Mouse (Mus musculus) heart, postnatal 0 days (tissue): ENCODE data around the gene Lonp1. TPM values are rescaled to one million over a fixed set of nuclear protein-coding genes. Genes with fewer than 3 reads are reported as not detected.
A peak's percentile ranks its signal among the peaks of the same experiment; 100 is the strongest.

ENCODE experiments used
- ATAC-seq: fragments of 200-750 bp; cut with Nextera tagmentation; 2 replicates; pipeline ENCODE4 v1.8.0; 2017; ENCODE audit warnings: low read depth, moderate number of reproducible peaks, moderate library complexity; ENCODE audit not compliant: insufficient read depth
- DNase-seq: peaks from one replicate; pipeline ENCODE4 v3.0.0-alpha.2; 2016; ENCODE audit warnings: low spot score
- H3K27ac ChIP-seq: fragments of 300-500 bp; sonication (generic); 2 replicates; pipeline ENCODE4 v1.5.1; 2014; ENCODE audit warnings: low read depth, mild to moderate bottlenecking
- H3K27me3 ChIP-seq: fragments of 300-500 bp; sonication (generic); 2 replicates; pipeline ENCODE4 v1.6.1; 2014; ENCODE audit warnings: low read length, mixed read lengths; ENCODE audit not compliant: control insufficient read depth, insufficient read depth
- H3K36me3 ChIP-seq: fragments of 300-500 bp; sonication (generic); replicated peaks from 2 replicates; pipeline ENCODE4 v1.6.1; 2014; ENCODE audit warnings: low read length, mixed read lengths; ENCODE audit not compliant: control insufficient read depth, insufficient read depth
- H3K4me1 ChIP-seq: fragments of 300-500 bp; sonication (generic); 2 replicates; pipeline ENCODE4 v1.6.1; 2014; ENCODE audit warnings: antibody characterized with exemption; ENCODE audit not compliant: control insufficient read depth, insufficient read depth
- H3K4me2 ChIP-seq: fragments of 300-500 bp; sonication (generic); 2 replicates; pipeline ENCODE4 v1.6.1; 2014; ENCODE audit warnings: low read depth, mild to moderate bottlenecking, low read length, moderate library complexity
- H3K4me3 ChIP-seq: fragments of 300-500 bp; sonication (generic); 2 replicates; pipeline ENCODE4 v1.5.1; 2014; ENCODE audit warnings: low read depth, low read length
- H3K9ac ChIP-seq: fragments of 300-500 bp; sonication (generic); replicated peaks from 2 replicates; pipeline ENCODE4 v1.6.1; 2014; ENCODE audit warnings: low read depth, low read length, mixed read lengths
- H3K9me3 ChIP-seq: fragments of 300-500 bp; sonication (generic); replicated peaks from 2 replicates; pipeline ENCODE4 v1.6.1; 2016; ENCODE audit warnings: low read length; ENCODE audit not compliant: control insufficient read depth
- CTCF ChIP-seq: IDR thresholded peaks from 2 replicates; pipeline ENCODE4 v1.5.1; 2016; ENCODE audit warnings: antibody characterized with exemption, control low read depth, low read depth
- EP300 ChIP-seq: IDR thresholded peaks from 2 replicates; pipeline ENCODE4 v1.6.1; 2016; ENCODE audit warnings: antibody characterized with exemption, low read depth
- WGBS: fragments of 180-500 bp; shearing (Covaris S2); extraction: QIAGEN DNeasy Blood & Tissue Kit; methylation state at CpG from one replicate; pipeline ENCODE4 v1.1.7; 2014; 5-methylcytosine and 5-hydroxymethylcytosine counted together
- polyA plus RNA-seq: library from polyadenylated mRNA; unstranded; fragments of >200 nt; fragmentation: Nextera tagmentation; extraction: Ambion mirVana; gene quantifications from 2 replicates; pipeline ENCODE4 v1.2.1, GENCODE M21; 2015
- total RNA-seq: library from RNA; depleted of rRNA; stranded (reverse); fragments of >200 nt; gene quantifications from 2 replicates; pipeline ENCODE4 v1.2.3, GENCODE M21; 2014; ENCODE audit warnings: low replicate concordance

Gene Lonp1
- total and polyA plus RNA-seq, 2 experiments from 2014 or later, result 46.4 to 109 TPM

GRCm38 (mm10) chr17:56608699-56609098 lies 18.0 kb downstream of the Lonp1 start:
- H3K36me3 ChIP-seq, result peaks cover 35% of the 10 kb centered on the region
- H3K27ac ChIP-seq, result peak overlapping the region; percentile 85
- H3K9me3 ChIP-seq, result no peaks in the 10 kb centered on the region
- TF ChIP-seq EP300 (no peak), CTCF (no peak)
- H3K4me1 ChIP-seq, result peaks cover 12% of the 10 kb centered on the region
- peak overlapping the region; percentile 66 for H3K4me2 ChIP-seq
- WGBS, result 39% methylated on average over 5 of the region's 5 CpGs
- ATAC-seq (no peak), DNase-seq (no peak)
- H3K27me3 ChIP-seq, result no peaks in the 10 kb centered on the region
- peak overlapping the region; percentile 60 for H3K4me3 ChIP-seq
- peak overlapping the region; percentile 67 for H3K9ac ChIP-seq

DNA sequence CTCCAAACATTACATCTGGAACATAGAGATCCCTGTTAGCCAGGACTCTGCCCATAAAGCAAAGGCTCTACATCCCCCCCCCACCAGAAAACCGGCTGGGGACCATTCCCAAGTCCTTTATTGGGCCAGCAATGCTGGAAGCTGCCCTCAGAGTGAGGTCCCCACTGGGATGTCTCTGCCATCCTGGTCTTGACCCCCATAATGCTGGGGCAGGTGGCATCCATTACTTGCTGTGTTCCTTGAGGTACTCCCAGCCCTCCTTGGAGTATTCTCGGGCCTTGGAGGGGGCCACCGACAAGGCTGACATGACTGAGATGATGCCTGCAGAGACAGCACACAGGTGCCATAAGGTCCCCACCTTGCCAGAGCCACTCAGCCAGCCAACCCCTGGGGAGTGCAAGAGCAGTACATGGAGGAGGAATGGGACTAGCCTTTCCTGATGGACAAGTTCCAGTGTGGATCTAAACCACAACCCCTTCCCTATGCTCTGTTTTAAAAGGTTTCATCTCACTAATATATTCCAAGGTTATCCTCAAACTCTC lies 19.1 kb downstream of the Lonp1 start:
- WGBS, result 63% methylated on average over 3 of the region's 3 CpGs
- Histone ChIP-seq H3K9me3 (no peaks in the 10 kb centered on the region), H3K4me2 (no peak overlapping the region), H3K4me3 (no peak overlapping the region), H3K27ac (no peak overlapping the region), H3K4me1 (peaks cover 12% of the 10 kb centered on the region), H3K9ac (no peak overlapping the region), H3K36me3 (peaks cover 46% of the 10 kb centered on the region), H3K27me3 (no peaks in the 10 kb centered on the region)
- ATAC-seq (no peak), DNase-seq (no peak)
- TF ChIP-seq EP300, result no peak
- no peak for TF ChIP-seq CTCF

DNA sequence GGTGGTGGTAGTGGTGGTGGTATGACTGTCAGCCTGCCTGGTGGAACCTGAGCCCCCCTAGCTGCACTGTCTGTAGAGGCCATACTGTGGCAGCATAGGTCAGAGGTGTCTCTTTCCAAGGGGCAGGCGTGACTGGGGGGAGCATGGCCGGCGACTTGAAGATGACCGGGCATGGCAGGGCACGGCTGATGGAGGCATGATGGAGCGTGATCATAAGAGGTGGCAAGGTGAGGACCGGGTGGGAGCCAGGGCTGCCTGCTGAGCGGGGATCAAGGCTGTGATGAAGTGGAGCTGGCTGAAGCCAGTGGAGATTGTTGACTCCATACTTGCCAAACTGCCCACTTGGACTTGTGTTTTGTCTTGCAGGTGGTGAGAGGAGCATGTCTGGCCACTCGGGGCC lies 21.3 kb downstream of the Lonp1 start:
- Histone ChIP-seq H3K9ac (no peak overlapping the region), H3K36me3 (peaks cover 66% of the 10 kb centered on the region), H3K9me3 (no peaks in the 10 kb centered on the region), H3K27me3 (no peaks in the 10 kb centered on the region), H3K4me1 (peaks cover 12% of the 10 kb centered on the region), H3K27ac (no peak overlapping the region), H3K4me2 (no peak overlapping the region), H3K4me3 (no peak overlapping the region)
- DNase-seq (no peak), ATAC-seq (no peak)
- TF ChIP-seq EP300 (no peak), CTCF (no peak)
- WGBS, result 78% methylated on average over 9 of the region's 9 CpGs

DNA sequence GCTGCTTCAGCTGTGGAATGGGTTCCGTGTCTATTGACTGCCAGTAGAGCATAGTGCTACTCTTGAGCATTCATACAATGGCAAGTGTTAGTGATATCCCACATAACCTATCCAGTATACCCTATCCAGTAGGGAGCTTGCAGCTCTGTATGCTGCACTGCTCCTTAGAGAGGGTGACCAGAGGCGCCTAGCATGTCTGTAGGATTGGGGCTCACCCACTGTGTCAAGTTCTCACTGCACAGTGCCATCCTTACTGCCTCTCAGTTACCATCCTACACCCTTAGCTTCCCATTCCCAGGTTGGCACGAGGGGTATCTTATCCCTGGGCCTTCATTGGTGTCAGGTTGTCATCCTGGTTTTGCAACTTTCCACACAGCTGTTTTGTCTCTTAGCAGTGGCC lies 22.3 kb downstream of the Lonp1 start:
- H3K4me3 ChIP-seq, result no peak overlapping the region
- H3K9ac ChIP-seq, result no peak overlapping the region
- no peaks in the 10 kb centered on the region for H3K9me3 ChIP-seq
- DNase-seq (no peak), ATAC-seq (no peak)
- no peak overlapping the region for H3K4me2 ChIP-seq
- H3K27ac ChIP-seq, result no peak overlapping the region
- H3K4me1 ChIP-seq, result peaks cover 7% of the 10 kb centered on the region; the same call in 1 of the 2 replicates
- peaks cover 76% of the 10 kb centered on the region for H3K36me3 ChIP-seq
- no peaks in the 10 kb centered on the region for H3K27me3 ChIP-seq
- TF ChIP-seq CTCF (no peak), EP300 (no peak)
- 94% methylated on average over 3 of the region's 3 CpGs for WGBS

- peaks cover 80% of the 10 kb centered on the region for H3K36me3 ChIP-seq
- 84% methylated on average over 9 of the region's 9 CpGs for WGBS
- DNase-seq, result no peak
Measured at GRCm38 (mm10) chr17:56604070-56604380, 22.7 kb downstream of the Lonp1 start.

More at GRCm38 (mm10) chr17:56604070-56604380, 22.7 kb downstream of the Lonp1 start:
- H3K27ac ChIP-seq, result no peak overlapping the region
- H3K27me3 ChIP-seq, result no peaks in the 10 kb centered on the region
- H3K9ac ChIP-seq, result no peak overlapping the region
- no peak for ATAC-seq
- TF ChIP-seq CTCF (no peak), EP300 (no peak)
- H3K9me3 ChIP-seq, result no peaks in the 10 kb centered on the region
- no peak overlapping the region for H3K4me2 ChIP-seq
- H3K4me3 ChIP-seq, result no peak overlapping the region
- peaks cover 7% of the 10 kb centered on the region; the same call in 1 of the 2 replicates for H3K4me1 ChIP-seq
